Mouse (Mus musculus) mature B cell (primary cell): ENCODE measurements around the gene Inca1.

ENCODE experiments used
- in situ Hi-C: fragments of 300-500 bp; cut with MboI; formaldehyde crosslinking; loops from 2 replicates; pipeline ENCODE4 v1.14.3; 2019

Gene Inca1

DNA sequence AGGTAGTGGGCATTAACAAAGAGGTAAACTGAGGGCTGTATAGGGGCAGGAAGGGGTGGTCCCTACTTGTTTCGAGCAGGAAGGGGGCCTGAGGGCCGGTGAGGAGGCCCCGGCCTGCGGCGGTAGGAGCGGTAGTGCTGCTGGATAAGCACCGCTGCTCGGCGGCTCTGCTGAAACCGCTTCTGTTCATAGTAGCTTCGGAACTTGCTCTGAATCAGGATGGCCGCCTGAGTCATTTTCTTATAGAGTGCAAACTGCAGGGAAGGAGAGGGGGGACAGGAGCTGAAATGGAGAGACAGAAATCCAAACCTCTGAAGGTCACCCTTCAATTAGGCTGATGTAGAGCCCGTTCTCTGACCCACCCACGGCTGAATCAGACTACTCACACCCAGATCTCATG is 29.5 kb downstream of the Inca1 start:
- in situ Hi-C loops, result loop anchor here (25.0 kb wide), 1 partner anchor 658 kb away; the partner anchor contains the start of genes Acadvl, Dlg4 and Dvl2

- in situ Hi-C loops, result loop anchor here (25.0 kb wide), 1 partner anchor 657 kb away; the partner anchor contains the start of genes Acadvl, Dlg4 and Dvl2
Measured at GRCm38 (mm10) chr11:70669582-70670345, 30.2 kb downstream of the Inca1 start.

DNA sequence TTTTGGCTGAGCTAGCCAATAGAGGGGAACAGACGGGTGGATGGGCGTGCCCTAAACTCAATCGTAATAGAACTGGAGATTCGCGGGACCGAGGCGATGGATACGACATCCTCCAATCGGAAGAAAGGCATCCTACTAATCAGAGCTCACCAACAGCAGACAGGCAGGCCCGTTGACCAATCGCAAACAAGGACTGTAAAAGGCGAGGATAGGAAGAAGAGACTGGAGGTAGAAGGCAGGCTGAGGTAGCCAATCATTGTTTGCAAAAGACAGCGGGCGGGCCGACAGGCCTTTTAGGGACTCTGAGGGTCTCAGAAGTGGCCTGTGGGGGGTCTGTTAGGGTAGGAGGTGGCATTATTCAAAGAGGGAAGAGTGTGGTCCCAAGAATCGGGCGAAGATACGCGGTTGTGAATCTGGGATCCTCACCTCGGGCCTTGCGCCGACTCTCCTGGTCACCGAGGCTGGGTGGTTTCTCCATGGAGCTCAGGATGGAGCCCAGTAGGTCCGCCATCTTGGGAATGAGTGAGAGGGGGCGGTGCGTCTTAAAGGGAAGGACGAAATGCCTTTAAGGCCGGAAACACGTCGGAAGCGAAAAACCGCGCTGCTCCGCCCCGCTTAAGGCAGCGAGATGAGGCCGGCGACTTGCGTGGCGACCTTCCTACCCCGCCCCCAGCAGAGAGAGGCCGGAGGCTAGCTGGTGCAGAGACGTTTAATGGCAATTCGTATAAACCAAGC is 31.0 kb downstream of the Inca1 start, which contains the start of gene Spag7:
TSS of gene Spag7 (minus strand) at position 646 of the 735 bp plus-strand sequence.
- in situ Hi-C loops, result loop anchor here (25.0 kb wide), 1 partner anchor 657 kb away; the partner anchor contains the start of genes Acadvl, Dlg4 and Dvl2

DNA sequence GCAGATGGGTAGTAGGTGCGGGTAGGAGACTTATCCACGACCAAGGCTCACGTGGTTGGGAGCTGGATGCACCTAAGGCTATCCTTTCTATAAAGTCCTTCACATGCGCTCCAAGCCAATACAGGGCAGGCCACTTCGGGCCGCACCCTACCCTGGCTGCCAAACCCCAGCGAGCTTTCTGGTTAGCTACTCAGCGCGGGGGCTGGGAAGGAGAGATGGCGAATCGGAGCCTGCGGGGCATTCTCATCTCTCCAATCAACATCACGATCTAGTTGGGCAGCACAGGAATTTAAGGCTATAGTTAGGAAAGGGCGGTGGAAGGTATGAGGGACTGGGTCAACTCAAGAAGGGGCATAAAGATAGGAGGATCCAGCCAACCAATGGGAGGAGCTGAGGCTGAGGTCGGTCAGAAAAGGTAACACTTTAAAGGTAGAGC is 31.6 kb downstream of the Inca1 start:
- in situ Hi-C loops, result loop anchor here (25.0 kb wide), 1 partner anchor 656 kb away; the partner anchor contains the start of genes Acadvl, Dlg4 and Dvl2

DNA sequence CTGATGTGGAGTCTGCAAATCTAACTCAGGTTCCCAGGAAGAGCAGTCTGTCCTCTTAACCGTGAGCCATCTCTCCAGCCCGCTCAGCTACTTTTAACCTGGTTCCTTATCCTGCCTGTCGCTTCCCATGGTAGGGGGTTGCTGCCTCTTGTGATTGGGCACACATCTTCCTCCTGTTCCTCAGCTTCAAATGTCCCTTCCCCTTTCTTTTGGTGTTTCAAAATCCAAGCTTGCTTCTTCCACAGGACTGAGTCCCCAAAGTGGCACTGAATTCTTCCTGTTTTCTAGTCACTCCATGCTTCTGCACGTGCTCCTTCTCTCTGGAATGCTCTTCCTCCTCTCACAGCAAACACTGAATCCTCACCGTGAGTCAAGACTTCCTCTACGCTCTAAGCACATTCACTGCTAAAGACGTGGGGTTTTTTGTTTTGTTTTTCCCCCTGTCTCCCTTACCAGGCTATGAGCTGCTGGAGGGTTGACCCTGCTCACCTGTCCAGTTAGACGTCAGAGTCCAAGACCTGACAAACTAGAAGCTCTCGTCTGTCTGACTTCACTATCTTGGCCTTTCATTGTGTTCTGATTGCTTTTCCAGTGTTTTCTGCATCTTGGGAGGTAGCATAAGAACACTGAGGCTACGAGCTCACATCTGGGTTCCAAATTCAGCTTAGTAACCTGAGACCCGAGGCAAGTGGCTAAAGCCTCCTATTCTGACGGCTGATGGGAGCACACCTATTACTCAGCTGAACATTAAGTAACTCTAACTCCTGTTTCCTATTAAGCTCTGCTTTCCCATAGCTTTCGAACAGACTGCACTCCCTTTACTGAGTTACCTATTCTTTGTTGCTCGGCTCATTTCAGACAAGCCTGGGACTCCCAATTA is 32.4 kb downstream of the Inca1 start:
- in situ Hi-C loops, result loop anchor here (25.0 kb wide), 1 partner anchor 655 kb away; the partner anchor contains the start of genes Acadvl, Dlg4 and Dvl2

DNA sequence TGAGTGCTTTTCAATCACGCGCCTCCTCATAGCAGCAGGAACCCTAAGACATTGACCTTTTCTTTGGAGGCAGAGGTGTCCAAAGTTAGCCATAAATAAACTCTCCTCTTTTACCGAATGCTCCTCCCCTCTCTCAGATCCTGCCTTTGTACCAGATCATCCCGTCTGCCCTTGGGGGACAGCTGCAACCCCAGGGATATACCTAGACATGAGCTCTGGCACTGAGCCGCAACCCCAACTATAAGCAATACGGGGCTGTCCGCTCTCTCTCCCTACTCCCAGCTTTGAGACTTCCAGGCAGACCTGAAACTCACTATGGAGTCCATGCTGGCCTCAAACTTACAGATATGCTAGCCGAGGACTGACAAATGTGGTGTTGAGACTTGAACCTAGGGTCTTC is 33.3 kb downstream of the Inca1 start:
- in situ Hi-C loops, result loop anchor here (25.0 kb wide), 1 partner anchor 654 kb away; the partner anchor contains the start of genes Acadvl, Dlg4 and Dvl2

DNA sequence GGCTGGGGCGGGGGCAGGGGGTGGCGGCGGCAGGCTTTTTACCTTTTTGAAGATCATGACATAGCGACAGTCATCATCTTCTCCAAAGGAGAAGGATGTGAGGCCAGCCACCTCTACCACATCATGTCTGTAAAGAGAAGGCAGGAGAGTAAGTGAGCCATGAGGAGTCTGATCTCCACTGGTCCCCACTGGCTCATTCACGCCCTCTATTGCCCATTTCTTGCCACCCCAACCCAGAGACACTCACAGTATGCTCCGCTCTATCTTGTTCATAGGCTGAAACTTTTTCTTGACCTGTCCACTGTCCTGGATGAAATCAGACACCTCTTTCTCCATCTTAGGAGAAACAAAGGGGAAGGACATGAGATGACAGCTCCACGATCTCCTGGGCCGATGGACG is 35.2 kb downstream of the Inca1 start:
- in situ Hi-C loops, result loop anchor here (25.0 kb wide), 1 partner anchor 652 kb away; the partner anchor contains the start of genes Acadvl, Dlg4 and Dvl2

- in situ Hi-C loops, result loop anchor here (25.0 kb wide), 1 partner anchor 652 kb away; the partner anchor contains the start of genes Acadvl, Dlg4 and Dvl2
Measured at GRCm38 (mm10) chr11:70663957-70664356, 36.0 kb downstream of the Inca1 start.

DNA sequence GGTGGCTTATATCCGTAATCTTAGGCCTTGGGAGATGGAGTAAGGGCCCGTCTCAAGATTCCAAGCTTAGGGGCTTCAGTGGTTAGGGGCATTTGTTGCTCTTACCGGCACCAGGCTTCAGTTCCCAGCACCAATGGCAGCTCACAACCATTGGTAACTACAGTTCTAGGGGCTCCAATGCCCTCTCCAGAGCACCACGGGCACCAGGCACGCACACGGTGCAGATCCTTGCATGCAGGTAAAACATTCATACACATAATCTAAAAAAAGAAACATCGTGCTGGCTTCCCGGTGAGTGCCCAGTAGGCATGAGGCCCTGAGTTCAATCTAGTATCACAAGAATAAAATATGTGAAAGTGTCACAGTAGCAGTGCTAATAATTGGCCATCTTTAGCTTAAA is 36.9 kb downstream of the Inca1 start:
- in situ Hi-C loops, result loop anchor here (25.0 kb wide), 1 partner anchor 651 kb away; the partner anchor contains the start of genes Acadvl, Dlg4 and Dvl2

- in situ Hi-C loops, result loop anchor here (25.0 kb wide), 1 partner anchor 648 kb away; the partner anchor contains the start of genes Acadvl, Dlg4 and Dvl2
Measured at GRCm38 (mm10) chr11:70660571-70660970, 39.4 kb downstream of the Inca1 start.

- in situ Hi-C loops, result loop anchor here (25.0 kb wide), 1 partner anchor 647 kb away; the partner anchor contains the start of genes Acadvl, Dlg4 and Dvl2
Measured at GRCm38 (mm10) chr11:70658942-70659341, 41.0 kb downstream of the Inca1 start.

DNA sequence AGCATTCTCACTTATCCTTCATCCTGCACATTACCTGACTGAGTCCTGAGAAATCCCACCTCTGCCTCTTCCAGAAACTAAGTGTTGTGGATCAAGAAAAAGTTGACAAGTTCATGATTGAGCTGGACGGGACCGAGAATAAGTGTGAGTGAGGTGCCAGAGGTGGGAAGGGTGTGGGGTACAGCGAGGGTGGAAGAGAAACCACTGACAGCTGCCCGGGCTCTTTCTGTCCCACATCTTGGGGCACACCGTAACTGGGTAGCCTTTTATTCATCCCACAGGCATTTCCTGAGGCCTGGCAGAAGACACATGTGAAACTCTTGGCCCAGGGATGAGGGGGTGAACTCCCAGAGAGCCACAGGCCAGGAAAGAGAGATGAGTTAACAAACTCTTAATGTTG is 41.4 kb downstream of the Inca1 start:
- in situ Hi-C loops, result loop anchor here (25.0 kb wide), 1 partner anchor 646 kb away; the partner anchor contains the start of genes Acadvl, Dlg4 and Dvl2

GRCm38 (mm10) chr11:70657991-70658390 is 42.0 kb downstream of the Inca1 start:
- in situ Hi-C loops, result loop anchor here (25.0 kb wide), 1 partner anchor 646 kb away; the partner anchor contains the start of genes Acadvl, Dlg4 and Dvl2

DNA sequence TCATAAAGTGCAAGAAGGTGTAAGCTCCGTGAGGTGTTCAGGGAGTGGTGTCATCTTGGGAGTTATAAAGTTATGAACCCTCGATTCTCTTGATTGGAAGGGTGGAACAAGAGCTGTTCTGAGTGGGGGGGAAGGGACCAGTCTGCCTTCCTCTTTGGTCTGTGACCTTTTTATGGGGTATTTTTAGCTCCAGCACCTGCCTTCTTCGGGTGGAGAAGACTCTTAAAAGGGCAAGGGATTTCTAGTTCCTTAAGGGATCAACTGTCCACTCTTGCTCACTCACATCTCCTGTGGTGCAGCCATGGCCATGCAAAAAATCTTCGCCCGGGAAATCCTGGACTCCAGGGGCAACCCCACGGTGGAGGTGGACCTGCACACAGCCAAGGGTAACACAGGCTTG is 42.4 kb downstream of the Inca1 start:
- in situ Hi-C loops, result loop anchor here (25.0 kb wide), 1 partner anchor 645 kb away; the partner anchor contains the start of genes Acadvl, Dlg4 and Dvl2

DNA sequence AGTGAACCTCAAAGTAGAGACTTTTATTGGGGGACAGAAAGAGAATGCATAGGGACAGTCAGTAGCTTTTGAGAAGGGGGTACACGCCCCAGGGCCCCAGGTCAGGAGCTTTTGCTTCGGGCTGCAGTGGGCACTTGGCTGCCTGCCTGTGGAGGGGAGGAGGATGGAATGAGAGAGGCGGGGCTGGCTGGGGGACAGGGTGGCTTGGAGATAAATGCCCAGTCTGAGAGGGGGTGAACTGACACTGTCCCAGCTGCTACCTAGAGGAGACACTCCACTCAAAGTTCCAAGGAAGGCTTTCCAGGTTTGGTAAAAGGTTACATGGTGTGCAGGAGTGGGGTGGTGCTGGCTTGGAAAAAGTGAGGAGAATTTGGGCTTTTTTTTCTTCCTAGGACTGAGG is 43.0 kb downstream of the Inca1 start, which contains the start of gene Eno3:
TSS of gene Eno3 (plus strand) at position 239 of the 400 bp plus-strand sequence.
- in situ Hi-C loops, result loop anchor here (25.0 kb wide), 1 partner anchor 645 kb away; the partner anchor contains the start of genes Acadvl, Dlg4 and Dvl2

GRCm38 (mm10) chr11:70656456-70656927 is 43.5 kb downstream of the Inca1 start:
- in situ Hi-C loops, result loop anchor here (25.0 kb wide), 1 partner anchor 644 kb away; the partner anchor contains the start of genes Acadvl, Dlg4 and Dvl2

- in situ Hi-C loops, result loop anchor here (25.0 kb wide), 1 partner anchor 644 kb away; the partner anchor contains the start of genes Acadvl, Dlg4 and Dvl2
Measured at GRCm38 (mm10) chr11:70655571-70656455, 44.1 kb downstream of the Inca1 start.

GRCm38 (mm10) chr11:70654923-70655570 is 44.9 kb downstream of the Inca1 start:
- in situ Hi-C loops, result loop anchor here (25.0 kb wide), 1 partner anchor 643 kb away; the partner anchor contains the start of genes Acadvl, Dlg4 and Dvl2
